Mouse (Mus musculus) heart, embryonic 13.5 days (tissue): Measurements from ENCODE around the gene Sbk2. TPM values are rescaled to one million over a fixed set of nuclear protein-coding genes. Genes with fewer than 3 reads are reported as not detected.
A peak's percentile ranks its signal among the peaks of the same experiment; 100 is the strongest.

ENCODE experiments used
- ATAC-seq: fragments of 200-750 bp; cut with Nextera tagmentation; 2 replicates; pipeline ENCODE4 v1.8.0; 2017; ENCODE audit warnings: moderate TSS enrichment; ENCODE audit not compliant: insufficient number of reproducible peaks, low FRiP score, low TSS enrichment; ENCODE audit errors: extremely low read depth
- H3K27ac ChIP-seq: fragments of 300-500 bp; sonication (generic); replicated peaks from 2 replicates; pipeline ENCODE4 v1.5.1; 2015; ENCODE audit warnings: moderate library complexity, mild to moderate bottlenecking, inconsistent platforms
- H3K27me3 ChIP-seq: fragments of 300-500 bp; sonication (generic); replicated peaks from 2 replicates; pipeline ENCODE4 v1.6.1; 2015; ENCODE audit warnings: mild to moderate bottlenecking, inconsistent platforms
- H3K36me3 ChIP-seq: fragments of 300-500 bp; sonication (generic); 2 replicates; pipeline ENCODE4 v1.6.1; 2015; ENCODE audit warnings: mild to moderate bottlenecking, inconsistent platforms
- H3K4me1 ChIP-seq: fragments of 300-500 bp; sonication (generic); 2 replicates; pipeline ENCODE4 v1.6.1; 2015; ENCODE audit warnings: inconsistent platforms
- H3K4me2 ChIP-seq: fragments of 300-500 bp; sonication (generic); 2 replicates; pipeline ENCODE4 v1.6.1; 2015; ENCODE audit warnings: inconsistent platforms, mild to moderate bottlenecking, moderate library complexity
- H3K4me3 ChIP-seq: fragments of 300-500 bp; sonication (generic); 2 replicates; pipeline ENCODE4 v1.5.1; 2015; ENCODE audit warnings: moderate library complexity, mild to moderate bottlenecking, inconsistent platforms
- H3K9ac ChIP-seq: fragments of 300-500 bp; sonication (generic); 2 replicates; pipeline ENCODE4 v1.6.1; 2015; ENCODE audit warnings: inconsistent platforms, mild to moderate bottlenecking, moderate library complexity
- H3K9me3 ChIP-seq: fragments of 300-500 bp; sonication (generic); 2 replicates; pipeline ENCODE4 v1.6.1; 2016; ENCODE audit warnings: inconsistent platforms
- WGBS: fragments of 180-500 bp; shearing (Covaris S2); methylation state at CpG from one replicate; pipeline ENCODE4 v1.1.7; 2015; ENCODE audit warnings: mixed read lengths; 5-methylcytosine and 5-hydroxymethylcytosine counted together
- polyA plus RNA-seq: library from polyadenylated mRNA; unstranded; fragments of >200 nt; fragmentation: Nextera tagmentation; extraction: Ambion mirVana; gene quantifications from 2 replicates; pipeline ENCODE4 v1.2.1, GENCODE M21; 2015

Gene Sbk2
- polyA plus RNA-seq, 1 experiment from 2014 or later, result 4.0 TPM

DNA sequence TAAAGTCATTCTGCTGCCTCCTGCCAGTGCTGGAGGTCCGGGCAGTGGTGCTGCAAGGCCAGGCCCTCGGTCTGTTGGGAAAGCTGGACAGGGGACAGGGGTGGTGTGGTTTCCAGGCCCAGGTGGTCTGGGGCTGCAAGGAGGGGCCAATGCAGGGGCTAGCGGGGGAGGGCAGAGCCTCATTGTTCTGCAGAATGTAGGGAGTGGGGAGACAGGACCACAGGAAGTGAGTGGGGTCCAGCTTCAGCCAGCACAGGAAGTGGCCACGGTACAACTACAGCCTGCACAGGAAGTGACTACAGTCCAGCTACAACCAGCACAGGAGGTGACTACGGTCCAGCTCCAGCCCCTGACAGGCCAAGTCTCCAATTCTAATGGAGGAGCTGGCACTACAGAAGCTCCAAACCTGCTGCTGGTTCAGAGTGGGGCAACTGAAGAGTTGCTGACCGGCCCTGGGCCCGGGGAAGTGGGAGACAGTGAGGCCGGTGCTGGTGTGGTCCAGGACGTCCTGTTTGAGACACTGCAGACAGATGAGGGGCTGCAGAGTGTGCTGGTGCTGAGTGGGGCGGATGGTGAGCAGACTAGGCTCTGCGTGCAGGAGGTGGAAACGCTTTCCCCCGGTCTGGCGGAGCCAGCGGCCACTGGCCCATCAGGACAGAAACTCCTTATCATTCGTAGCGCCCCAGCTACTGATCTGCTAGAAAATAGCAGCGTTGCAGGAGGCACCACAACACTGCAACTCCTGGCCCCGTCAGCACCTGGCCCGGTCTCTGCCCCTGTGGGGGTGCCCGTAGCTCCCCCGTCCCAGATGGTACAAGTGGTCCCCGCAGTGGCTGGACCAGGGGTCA, 43.0 kb downstream of the Sbk2 start:
- Histone ChIP-seq H3K4me2 (peak overlapping the region; percentile 31), H3K9ac (peak overlapping the region; percentile 53), H3K27ac (peak overlapping the region; percentile 77), H3K9me3 (no peaks in the 10 kb centered on the region), H3K36me3 (peaks cover 41% of the 10 kb centered on the region), H3K27me3 (no peaks in the 10 kb centered on the region; the same call in 1 of the 2 replicates), H3K4me1 (peaks cover 66% of the 10 kb centered on the region), H3K4me3 (0 out of 2 replicates have a peak overlapping the region, but pooled peaks have one; percentile 9)
- 30% methylated on average over 23 of the region's 23 CpGs for WGBS
- no peak for ATAC-seq

DNA sequence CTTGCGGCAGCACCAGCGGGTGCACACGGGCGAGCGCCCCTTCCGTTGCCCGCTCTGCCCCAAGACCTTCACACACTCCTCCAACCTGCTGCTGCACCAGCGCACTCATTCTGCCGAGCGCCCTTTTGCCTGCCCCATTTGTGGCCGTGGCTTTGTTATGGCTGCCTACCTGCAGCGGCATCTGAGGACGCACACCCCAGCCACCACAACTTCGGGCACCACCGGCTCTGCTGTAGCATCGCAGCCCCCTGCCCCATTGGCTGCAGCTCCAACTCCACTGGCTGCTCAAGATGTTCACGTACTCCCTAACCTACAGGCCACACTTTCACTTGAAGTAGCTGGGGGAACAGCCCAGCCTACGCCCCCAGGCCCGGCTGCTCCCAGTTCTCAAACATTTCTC, 43.7 kb downstream of the Sbk2 start:
- Histone ChIP-seq H3K9me3 (no peaks in the 10 kb centered on the region), H3K4me1 (peaks cover 65% of the 10 kb centered on the region), H3K9ac (no peak overlapping the region), H3K36me3 (peaks cover 41% of the 10 kb centered on the region), H3K4me3 (no peak overlapping the region), H3K27me3 (no peaks in the 10 kb centered on the region; the same call in 1 of the 2 replicates), H3K27ac (peak overlapping the region; percentile 77), H3K4me2 (no peak overlapping the region)
- 84% methylated on average over 19 of the region's 19 CpGs for WGBS
- no peak for ATAC-seq

- no peak overlapping the region for H3K9ac ChIP-seq
- H3K4me2 ChIP-seq, result no peak overlapping the region
- H3K36me3 ChIP-seq, result peaks cover 41% of the 10 kb centered on the region
- WGBS, result 88% methylated on average over 21 of the region's 21 CpGs
- H3K4me1 ChIP-seq, result peaks cover 59% of the 10 kb centered on the region
- H3K9me3 ChIP-seq, result no peaks in the 10 kb centered on the region
- no peak overlapping the region for H3K4me3 ChIP-seq
- H3K27me3 ChIP-seq, result no peaks in the 10 kb centered on the region; the same call in 1 of the 2 replicates
- H3K27ac ChIP-seq, result no peak overlapping the region
- no peak for ATAC-seq
These were observed 44.2 kb downstream of the Sbk2 start for GRCm38 (mm10) chr7:4919971-4920370.

GRCm38 (mm10) chr7:4919096-4919495, 45.1 kb downstream of the Sbk2 start:
- peaks cover 56% of the 10 kb centered on the region for H3K4me1 ChIP-seq
- no peak for ATAC-seq
- H3K27me3 ChIP-seq, result no peaks in the 10 kb centered on the region; the same call in 1 of the 2 replicates
- H3K27ac ChIP-seq, result no peak overlapping the region
- 81% methylated on average over 21 of the region's 21 CpGs for WGBS
- H3K36me3 ChIP-seq, result peaks cover 41% of the 10 kb centered on the region
- no peak overlapping the region for H3K4me2 ChIP-seq
- H3K9ac ChIP-seq, result no peak overlapping the region
- H3K9me3 ChIP-seq, result no peaks in the 10 kb centered on the region
- no peak overlapping the region for H3K4me3 ChIP-seq

DNA sequence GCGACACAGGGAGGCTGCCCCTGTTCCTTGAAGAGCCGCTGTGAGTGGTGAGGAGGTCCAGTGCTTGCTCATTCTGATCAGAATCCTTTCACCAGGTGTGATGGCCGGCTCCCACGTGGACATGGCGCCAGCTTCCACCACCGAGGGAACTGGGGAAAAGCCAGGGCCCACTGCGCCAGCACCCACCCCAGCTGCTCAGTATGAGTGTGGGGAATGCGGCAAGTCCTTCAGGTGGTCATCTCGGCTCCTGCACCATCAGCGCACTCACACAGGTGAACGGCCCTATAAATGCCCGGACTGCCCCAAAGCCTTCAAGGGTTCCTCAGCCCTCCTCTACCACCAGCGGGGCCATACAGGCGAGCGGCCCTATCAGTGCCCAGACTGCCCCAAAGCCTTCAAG, 45.5 kb downstream of the Sbk2 start:
- 90% methylated on average over 15 of the region's 15 CpGs for WGBS
- no peak overlapping the region for H3K27ac ChIP-seq
- no peaks in the 10 kb centered on the region for H3K27me3 ChIP-seq
- ATAC-seq, result no peak
- H3K4me2 ChIP-seq, result no peak overlapping the region
- H3K9ac ChIP-seq, result no peak overlapping the region
- H3K9me3 ChIP-seq, result no peaks in the 10 kb centered on the region
- H3K36me3 ChIP-seq, result peaks cover 41% of the 10 kb centered on the region
- peaks cover 54% of the 10 kb centered on the region for H3K4me1 ChIP-seq
- no peak overlapping the region for H3K4me3 ChIP-seq

DNA sequence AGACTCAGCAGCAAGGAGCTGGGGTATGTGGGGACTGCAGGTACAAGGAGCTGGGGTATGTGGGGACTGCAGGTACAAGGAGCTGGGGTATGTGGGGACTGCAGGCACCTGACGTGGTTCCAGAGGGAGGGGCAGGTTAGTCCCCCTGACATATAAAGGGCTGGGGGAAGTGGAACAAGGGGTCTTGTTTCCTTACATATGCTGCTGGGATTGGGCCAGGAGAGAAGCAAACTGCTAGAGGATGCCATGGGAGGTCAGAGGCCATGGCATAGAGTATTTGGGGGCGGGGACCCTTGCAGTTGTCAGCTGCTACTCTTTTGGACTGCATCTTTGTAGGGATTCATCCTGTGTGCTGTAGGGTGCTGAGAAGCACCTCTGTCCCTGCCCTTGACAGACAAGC, 46.7 kb downstream of the Sbk2 start:
- Histone ChIP-seq H3K27ac (no peak overlapping the region), H3K9me3 (no peaks in the 10 kb centered on the region), H3K36me3 (peaks cover 41% of the 10 kb centered on the region), H3K4me1 (peaks cover 42% of the 10 kb centered on the region), H3K27me3 (no peaks in the 10 kb centered on the region), H3K9ac (peak overlapping the region; percentile 5; the same call in 1 of the 2 replicates), H3K4me2 (no peak overlapping the region), H3K4me3 (no peak overlapping the region)
- ATAC-seq, result no peak
- WGBS, result 86% methylated on average over 2 of the region's 2 CpGs

GRCm38 (mm10) chr7:4915669-4916416, 48.4 kb downstream of the Sbk2 start:
- H3K27ac ChIP-seq, result peak overlapping the region; percentile 95
- H3K27me3 ChIP-seq, result no peaks in the 10 kb centered on the region
- peak overlapping the region; percentile 78 for H3K4me3 ChIP-seq
- H3K9ac ChIP-seq, result peak overlapping the region; percentile 96
- H3K9me3 ChIP-seq, result no peaks in the 10 kb centered on the region
- H3K4me1 ChIP-seq, result peaks cover 26% of the 10 kb centered on the region
- peaks cover 38% of the 10 kb centered on the region for H3K36me3 ChIP-seq
- H3K4me2 ChIP-seq, result peak overlapping the region; percentile 95
- WGBS, result 23% methylated on average over 14 of the region's 14 CpGs
- no peak for ATAC-seq

DNA sequence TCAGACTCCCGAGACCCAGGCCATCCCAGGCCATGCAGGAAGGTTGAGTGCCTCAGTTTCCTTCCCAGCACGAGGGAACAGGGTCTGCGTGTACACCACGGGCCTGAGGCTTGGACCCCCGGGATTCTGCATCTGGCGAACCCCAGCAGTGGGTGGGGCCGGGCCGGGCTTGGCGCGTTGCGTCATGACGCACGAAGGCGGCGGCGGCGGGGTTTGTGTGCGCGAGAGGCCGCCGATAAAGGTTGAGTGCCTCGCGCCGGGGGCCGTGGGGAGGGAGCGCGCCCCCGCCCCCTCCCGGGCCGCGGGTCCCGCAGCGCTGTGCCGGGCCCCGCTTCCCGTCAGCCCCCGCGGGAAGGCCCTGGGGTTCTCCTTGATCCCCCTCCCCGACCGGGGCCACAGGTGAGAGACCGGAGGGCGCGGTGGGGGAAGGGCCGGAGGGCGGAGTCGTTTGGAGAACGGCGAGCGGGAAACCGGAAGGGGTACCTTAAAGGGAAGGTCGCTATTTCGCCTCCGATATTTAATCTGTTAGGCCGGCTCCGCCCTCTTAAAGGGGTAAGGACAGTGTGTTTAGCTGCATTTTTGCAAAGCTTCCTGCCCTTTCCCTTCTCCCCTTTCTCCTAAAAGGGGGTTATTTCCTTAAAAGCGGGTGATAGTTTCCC, 49.1 kb downstream of the Sbk2 start, which contains the start of gene Zfp628:
Gene Zfp628 (plus strand): TSS at position 211 of the 659 bp plus-strand sequence.
- Histone ChIP-seq H3K36me3 (peaks cover 30% of the 10 kb centered on the region), H3K27ac (peak within 1 kb of the TSS; percentile 95), H3K9me3 (no peaks in the 10 kb centered on the region), H3K4me2 (peak within 1 kb of the TSS; percentile 95), H3K27me3 (no peaks in the 10 kb centered on the region), H3K9ac (peak within 1 kb of the TSS; percentile 96), H3K4me1 (peaks cover 21% of the 10 kb centered on the region), H3K4me3 (peak within 1 kb of the TSS; percentile 78)
- 1% methylated on average over 53 of the region's 56 CpGs for WGBS
- ATAC-seq, result peak; percentile 81

DNA sequence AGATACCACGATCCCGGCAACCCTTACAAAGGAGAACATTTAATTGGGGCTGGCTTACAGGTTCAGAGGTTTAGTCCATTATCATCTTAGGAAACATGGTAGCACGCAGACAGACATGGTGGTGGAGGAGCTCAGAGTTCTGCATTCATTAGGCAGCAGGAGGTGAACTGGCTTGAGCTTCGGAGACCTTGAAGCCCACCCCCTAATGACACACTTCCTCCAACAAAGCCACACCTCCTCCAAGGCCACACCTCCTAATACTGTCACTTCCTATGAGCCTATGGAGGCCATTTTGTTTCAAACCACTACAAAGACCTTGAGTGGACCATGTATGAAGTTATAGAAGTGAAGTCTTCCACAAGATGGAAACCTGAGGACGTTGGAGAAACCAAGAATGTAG, 52.0 kb downstream of the Sbk2 start:
- Histone ChIP-seq H3K27me3 (no peaks in the 10 kb centered on the region), H3K36me3 (peaks cover 2% of the 10 kb centered on the region), H3K4me1 (peaks cover 21% of the 10 kb centered on the region), H3K4me2 (no peak overlapping the region), H3K27ac (no peak overlapping the region), H3K9ac (no peak overlapping the region), H3K4me3 (no peak overlapping the region), H3K9me3 (no peaks in the 10 kb centered on the region)
- WGBS, result 50% methylated on average over 5 of the region's 5 CpGs
- no peak for ATAC-seq

GRCm38 (mm10) chr7:4911561-4911960, 52.6 kb downstream of the Sbk2 start:
- Histone ChIP-seq H3K36me3 (no peaks in the 10 kb centered on the region), H3K9me3 (no peaks in the 10 kb centered on the region), H3K9ac (no peak overlapping the region), H3K4me3 (no peak overlapping the region), H3K27me3 (no peaks in the 10 kb centered on the region), H3K4me2 (no peak overlapping the region), H3K4me1 (peaks cover 22% of the 10 kb centered on the region), H3K27ac (no peak overlapping the region)
- WGBS, result 31% methylated on average over 9 of the region's 9 CpGs
- no peak for ATAC-seq

DNA sequence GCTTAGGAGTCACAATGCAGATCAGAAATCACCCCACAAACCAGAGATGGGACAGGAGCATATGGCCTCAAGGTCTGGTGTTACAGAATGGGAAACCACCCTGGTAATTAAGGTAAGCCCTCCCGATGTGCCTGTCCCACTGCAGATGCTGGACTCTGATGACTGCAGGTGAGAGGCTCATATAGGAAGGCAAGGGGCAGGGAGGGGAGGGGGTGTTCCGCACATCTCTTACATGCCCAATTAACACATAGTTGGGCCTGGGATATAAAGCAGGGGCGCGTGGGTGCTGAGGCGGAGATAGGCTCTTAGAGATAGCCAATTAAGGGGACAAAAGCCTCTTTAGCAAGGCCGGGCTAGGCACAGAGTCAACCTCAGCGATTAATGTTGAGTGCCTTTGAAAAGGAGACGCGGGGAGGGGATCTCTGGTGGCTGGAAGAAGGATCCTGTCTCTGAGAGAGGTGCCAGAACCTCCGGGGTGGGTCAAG, 57.7 kb downstream of the Sbk2 start, which contains the start of gene Gm36210:
Gene Gm36210 (minus strand): TSS at position 51 of the 485 bp plus-strand sequence.
- no peak for ATAC-seq
- 0 out of 2 replicates have a peak within 1 kb of the TSS, but pooled peaks have one; percentile 24 for H3K9ac ChIP-seq
- no peak within 1 kb of the TSS for H3K4me3 ChIP-seq
- peaks cover 9% of the 10 kb centered on the region; the same call in 1 of the 2 replicates for H3K4me1 ChIP-seq
- no peaks in the 10 kb centered on the region for H3K9me3 ChIP-seq
- H3K4me2 ChIP-seq, result no peak within 1 kb of the TSS
- no peaks in the 10 kb centered on the region for H3K27me3 ChIP-seq
- 34% methylated on average over 10 of the region's 10 CpGs for WGBS
- no peaks in the 10 kb centered on the region for H3K36me3 ChIP-seq
- H3K27ac ChIP-seq, result no peak within 1 kb of the TSS
